Mouse (Mus musculus): ENCODE data around the gene Bcl9. TPM values are rescaled to one million over a fixed set of nuclear protein-coding genes. Genes with fewer than 3 reads are reported as not detected.
A peak's percentile ranks its signal among the peaks of the same experiment; 100 is the strongest.

Gene Bcl9
- total RNA-seq, 1 experiment from 2014 or later: 1.3 TPM

- no peak for ATAC-seq (replicated peaks; ENCODE audit: insufficient number of reproducible peaks, low FRiP score, low TSS enrichment, poor library complexity, severe bottlenecking)
These were observed 2.2 kb upstream of the Bcl9 start for GRCm38 (mm10) chr3:97299885-97300284.

GRCm38 (mm10) chr3:97298856-97299465, 1.2 kb upstream of the Bcl9 start:
- ATAC-seq (replicated peaks; ENCODE audit: insufficient number of reproducible peaks, low FRiP score, low TSS enrichment, poor library complexity, severe bottlenecking): no peak

GRCm38 (mm10) chr3:97296941-97297552, 670 bp downstream of the Bcl9 start:
- ATAC-seq (replicated peaks; ENCODE audit: insufficient number of reproducible peaks, low FRiP score, low TSS enrichment, poor library complexity, severe bottlenecking): no peak; the same call in 1 of the 2 replicates

GRCm38 (mm10) chr3:97294334-97294733, 3.4 kb downstream of the Bcl9 start:
- no peak for ATAC-seq (replicated peaks; ENCODE audit: insufficient number of reproducible peaks, low FRiP score, low TSS enrichment, poor library complexity, severe bottlenecking)

GRCm38 (mm10) chr3:97284878-97285277, 12.8 kb downstream of the Bcl9 start:
- ATAC-seq (replicated peaks; ENCODE audit: insufficient number of reproducible peaks, low FRiP score, low TSS enrichment, poor library complexity, severe bottlenecking): no peak

GRCm38 (mm10) chr3:97284056-97284455, 13.7 kb downstream of the Bcl9 start:
- ATAC-seq (replicated peaks; ENCODE audit: insufficient number of reproducible peaks, low FRiP score, low TSS enrichment, poor library complexity, severe bottlenecking): no peak

GRCm38 (mm10) chr3:97281426-97281825, 16.3 kb downstream of the Bcl9 start:
- no peak for ATAC-seq (replicated peaks; ENCODE audit: insufficient number of reproducible peaks, low FRiP score, low TSS enrichment, poor library complexity, severe bottlenecking)

- no peak for ATAC-seq (replicated peaks; ENCODE audit: insufficient number of reproducible peaks, low FRiP score, low TSS enrichment, poor library complexity, severe bottlenecking)
These were observed 22.0 kb downstream of the Bcl9 start for GRCm38 (mm10) chr3:97275708-97276107.

GRCm38 (mm10) chr3:97274516-97275230, 23.0 kb downstream of the Bcl9 start:
- ATAC-seq (replicated peaks; ENCODE audit: insufficient number of reproducible peaks, low FRiP score, low TSS enrichment, poor library complexity, severe bottlenecking): no peak

- ATAC-seq (replicated peaks; ENCODE audit: insufficient number of reproducible peaks, low FRiP score, low TSS enrichment, poor library complexity, severe bottlenecking): no peak
These were observed 23.8 kb downstream of the Bcl9 start for GRCm38 (mm10) chr3:97273876-97274275.

- no peak for ATAC-seq (replicated peaks; ENCODE audit: insufficient number of reproducible peaks, low FRiP score, low TSS enrichment, poor library complexity, severe bottlenecking)
These were observed 31.9 kb downstream of the Bcl9 start for GRCm38 (mm10) chr3:97265667-97266415.

- no peak for ATAC-seq (replicated peaks; ENCODE audit: insufficient number of reproducible peaks, low FRiP score, low TSS enrichment, poor library complexity, severe bottlenecking)
These were observed 35.5 kb downstream of the Bcl9 start for GRCm38 (mm10) chr3:97262235-97262634.

- peak; percentile 59 for ATAC-seq (replicated peaks; ENCODE audit: insufficient number of reproducible peaks, low FRiP score, low TSS enrichment, poor library complexity, severe bottlenecking)
These were observed 41.9 kb downstream of the Bcl9 start for GRCm38 (mm10) chr3:97255706-97256339.

GRCm38 (mm10) chr3:97254861-97255465, 42.8 kb downstream of the Bcl9 start:
- ATAC-seq (replicated peaks; ENCODE audit: insufficient number of reproducible peaks, low FRiP score, low TSS enrichment, poor library complexity, severe bottlenecking): no peak

GRCm38 (mm10) chr3:97253823-97254600, 43.7 kb downstream of the Bcl9 start:
- ATAC-seq (replicated peaks; ENCODE audit: insufficient number of reproducible peaks, low FRiP score, low TSS enrichment, poor library complexity, severe bottlenecking): no peak

GRCm38 (mm10) chr3:97252896-97253295, 44.8 kb downstream of the Bcl9 start:
- no peak for ATAC-seq (replicated peaks; ENCODE audit: insufficient number of reproducible peaks, low FRiP score, low TSS enrichment, poor library complexity, severe bottlenecking)

GRCm38 (mm10) chr3:97242629-97243167, 55.0 kb downstream of the Bcl9 start:
- no peak for ATAC-seq (replicated peaks; ENCODE audit: insufficient number of reproducible peaks, low FRiP score, low TSS enrichment, poor library complexity, severe bottlenecking)

GRCm38 (mm10) chr3:97241826-97242225, 55.9 kb downstream of the Bcl9 start:
- no peak for ATAC-seq (replicated peaks; ENCODE audit: insufficient number of reproducible peaks, low FRiP score, low TSS enrichment, poor library complexity, severe bottlenecking)
